Mouse (Mus musculus) cerebellum, adult 2 months (tissue): ENCODE results near the gene Mtcl1.

Source experiments
- CTCF ChIP-seq: fragments of 200-500 bp; IDR thresholded peaks from 2 replicates; pipeline ENCODE4 v1.5.1; 2011; ENCODE audit warnings: low read depth, mild to moderate bottlenecking, control low read depth, low read length, moderate library complexity, borderline replicate concordance; ENCODE audit not compliant: insufficient read depth
- POLR2A ChIP-seq: fragments of 200-500 bp; IDR thresholded peaks from 2 replicates; pipeline ENCODE4 v1.6.1; 2011; ENCODE audit warnings: low read length, control low read depth, borderline replicate concordance; ENCODE audit not compliant: insufficient read depth

DNA sequence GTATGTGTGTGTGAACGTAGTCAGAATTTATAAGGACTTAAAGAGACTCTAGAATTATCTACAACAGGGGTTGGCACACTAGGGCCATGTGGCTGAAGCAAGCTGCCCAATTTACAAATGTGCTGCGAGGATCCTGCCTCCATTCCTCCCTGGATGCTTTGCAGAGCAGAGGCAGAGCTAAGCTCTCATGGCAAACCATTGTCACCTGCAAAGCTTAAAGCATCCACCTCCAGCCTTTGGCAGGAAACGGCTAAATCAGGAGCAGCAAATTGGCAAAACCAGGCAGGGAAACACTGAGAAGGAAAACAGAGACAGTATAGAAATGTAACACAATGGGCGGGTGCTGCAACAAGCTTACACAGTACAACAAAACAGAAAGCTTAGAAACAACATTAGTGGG, 61.2 kb downstream of the Mtcl1 start:
- TF ChIP-seq CTCF (no peak), POLR2A (no peak)
